Mouse (Mus musculus): ENCODE results near the gene Zfp704. TPM values are rescaled to one million over a fixed set of nuclear protein-coding genes. Genes with fewer than 3 reads are reported as not detected.

Zfp704 gene
- total and polyA plus RNA-seq, 3 experiments = not detected

DNA sequence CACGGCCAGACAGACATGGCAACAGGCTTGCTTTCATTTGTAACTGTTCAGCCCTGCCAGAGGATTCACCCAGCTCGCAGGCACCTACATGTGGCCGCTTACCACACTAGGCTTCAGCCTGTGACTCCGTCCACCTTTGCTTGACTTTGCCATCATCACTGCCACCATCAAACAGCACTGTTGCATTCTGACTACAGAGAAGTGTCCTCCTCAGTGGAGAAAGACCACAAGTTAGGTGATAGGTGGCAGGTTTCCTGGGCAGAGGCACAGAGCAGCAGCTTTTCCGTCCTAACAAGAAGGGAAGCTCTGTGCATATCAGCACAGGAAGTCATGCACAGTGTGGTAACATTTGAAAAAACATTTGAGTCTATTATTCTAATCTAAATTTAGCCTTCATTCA lies 60.1 kb downstream of the Zfp704 start:
- dilution Hi-C loops (cut with MboI; ENCODE audit: extremely low pct_ligation_motif_present, extremely low pct_unique_long_range_greater_than_20kb, low sequenced_read_pairs) (no loop called here), in situ Hi-C loops (cut with MboI; ENCODE audit: low pct_ligation_motif_present, low pct_unique_long_range_greater_than_20kb, low sequenced_read_pairs) (no loop called here)
- Histone ChIP-seq H3K36me3 (replicated peaks in 1 of 2; ENCODE audit: control insufficient read depth in 1 of 2, insufficient read depth in 1 of 2, low read length in 1 of 2) (no peaks in the 10 kb centered on the region), H3K9me3 (replicated peaks; ENCODE audit: low read length) (no peaks in the 10 kb centered on the region), H3K4me3 (replicated peaks in 1 of 3; ENCODE audit: low read depth in 2 of 3, low read length in 2 of 3, poor library complexity in 1 of 3) (no peak overlapping the region), H3K9ac (ENCODE audit: insufficient read depth, low read depth) (no peak overlapping the region), H3K4me2 (ENCODE audit: insufficient read depth, low read depth, poor library complexity, severe bottlenecking) (no peak overlapping the region), H3K4me1 (ENCODE audit: control insufficient read depth in 1 of 2, insufficient read depth in 2 of 2) (peaks cover 0 to 11% of the 10 kb centered on the region in 2 experiments; a peak in 2 of 4 replicates), H3K27me3 (replicated peaks) (no peaks in the 10 kb centered on the region), H3K27ac (ENCODE audit: insufficient read depth, low read depth) (no peak overlapping the region), H3K79me2 (replicated peaks; ENCODE audit: control insufficient read depth, extremely low read depth, insufficient read depth, poor library complexity, severe bottlenecking) (no peaks in the 10 kb centered on the region)
- no peak for DNase-seq (ENCODE audit: extremely low read depth)
- TF ChIP-seq MAFK (IDR thresholded peaks at IDR 0.05; ENCODE audit: insufficient replicate concordance, low read length) (no peak), USF1 (IDR thresholded peaks at IDR 0.05; ENCODE audit: low read depth, low read length) (no peak)

DNA sequence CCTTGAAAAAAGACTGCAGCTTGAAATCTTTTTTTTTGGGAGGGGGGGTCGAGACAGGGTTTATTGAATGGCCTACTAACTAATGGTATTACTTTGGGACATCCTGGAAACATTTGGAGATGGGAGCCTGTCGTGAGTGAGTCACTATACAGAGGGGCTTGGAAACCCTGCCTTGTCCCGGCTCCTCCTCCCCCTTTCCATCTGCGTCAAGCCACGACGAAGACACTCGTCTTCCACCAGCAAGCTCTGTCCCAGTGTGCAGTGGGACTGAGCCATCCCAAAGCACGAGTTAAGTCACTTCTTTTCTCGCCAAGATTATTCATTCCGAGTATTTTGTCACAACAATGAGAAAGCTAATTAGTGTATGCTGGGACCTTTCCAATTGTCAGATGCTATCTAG lies 61.7 kb downstream of the Zfp704 start:
- dilution Hi-C loops (cut with MboI; ENCODE audit: extremely low pct_ligation_motif_present, extremely low pct_unique_long_range_greater_than_20kb, low sequenced_read_pairs) (no loop called here), in situ Hi-C loops (cut with MboI; ENCODE audit: low pct_ligation_motif_present, low pct_unique_long_range_greater_than_20kb, low sequenced_read_pairs) (no loop called here)
- DNase-seq (ENCODE audit: extremely low read depth) = no peak
- Histone ChIP-seq H3K79me2 (replicated peaks; ENCODE audit: control insufficient read depth, extremely low read depth, insufficient read depth, poor library complexity, severe bottlenecking) (no peaks in the 10 kb centered on the region), H3K9ac (ENCODE audit: insufficient read depth, low read depth) (no peak overlapping the region), H3K27ac (ENCODE audit: insufficient read depth, low read depth) (no peak overlapping the region), H3K4me2 (ENCODE audit: insufficient read depth, low read depth, poor library complexity, severe bottlenecking) (no peak overlapping the region), H3K27me3 (replicated peaks) (no peaks in the 10 kb centered on the region), H3K9me3 (replicated peaks; ENCODE audit: low read length) (no peaks in the 10 kb centered on the region), H3K4me3 (replicated peaks in 1 of 3; ENCODE audit: low read depth in 2 of 3, low read length in 2 of 3, poor library complexity in 1 of 3) (no peak overlapping the region), H3K4me1 (ENCODE audit: control insufficient read depth in 1 of 2, insufficient read depth in 2 of 2) (peaks cover 0 to 11% of the 10 kb centered on the region in 2 experiments; a peak in 2 of 4 replicates), H3K36me3 (replicated peaks in 1 of 2; ENCODE audit: control insufficient read depth in 1 of 2, insufficient read depth in 1 of 2, low read length in 1 of 2) (no peaks in the 10 kb centered on the region)
- no peak for TF ChIP-seq PAX5 (IDR thresholded peaks at IDR 0.05; ENCODE audit: low read length)
- no peak for TF ChIP-seq ZKSCAN1 (IDR thresholded peaks at IDR 0.05; ENCODE audit: borderline replicate concordance, low read depth, low read length)
- TF ChIP-seq CHD2 (IDR thresholded peaks at IDR 0.05; ENCODE audit: low read length) = no peak
- no peak for TF ChIP-seq USF1 (IDR thresholded peaks at IDR 0.05; ENCODE audit: low read depth, low read length)
- no peak for TF ChIP-seq NRF1 (IDR thresholded peaks at IDR 0.05; ENCODE audit: low read depth, low read length)
- TF ChIP-seq JUN (IDR thresholded peaks at IDR 0.05; ENCODE audit: insufficient read depth, low read depth, low read length) = no peak
- TF ChIP-seq POLR2A (IDR thresholded peaks at IDR 0.05; ENCODE audit: low read depth, low read length) = no peak
- TF ChIP-seq MYC (IDR thresholded peaks at IDR 0.05; ENCODE audit: low read depth, low read length) = no peak
- TF ChIP-seq TCF12 (IDR thresholded peaks at IDR 0.05; ENCODE audit: low read depth, low read length) = no peak
- no peak for TF ChIP-seq SIN3A (IDR thresholded peaks at IDR 0.05; ENCODE audit: low read length)
- TF ChIP-seq ZNF384 (IDR thresholded peaks at IDR 0.05; ENCODE audit: low read depth, low read length) = no peak
- TF ChIP-seq HCFC1 (IDR thresholded peaks at IDR 0.05; ENCODE audit: low read depth, low read length) = no peak
- no peak for TF ChIP-seq MAFK (IDR thresholded peaks at IDR 0.05; ENCODE audit: insufficient replicate concordance, low read length)
- TF ChIP-seq MAX (IDR thresholded peaks at IDR 0.05; ENCODE audit: low read length) = no peak
- no peak for TF ChIP-seq SMC3 (IDR thresholded peaks at IDR 0.05; ENCODE audit: low read depth, low read length)
- TF ChIP-seq ELF1 (IDR thresholded peaks at IDR 0.05; ENCODE audit: low read depth, low read length) = no peak
- no peak for TF ChIP-seq NELFE (IDR thresholded peaks at IDR 0.05; ENCODE audit: low read depth, low read length)

All from CH12.LX (cell line).